Mouse (Mus musculus) urinary bladder, postnatal 36 days (tissue): ENCODE measurements around the gene Pomgnt2.

Experiments
- DNase-seq, 2 experiments: peaks; one replicate each; pipeline ENCODE4 v3.0.0; 2022; ENCODE audit warnings: low spot score in 2 of 2, mixed read lengths in 1 of 2

Gene Pomgnt2

DNA sequence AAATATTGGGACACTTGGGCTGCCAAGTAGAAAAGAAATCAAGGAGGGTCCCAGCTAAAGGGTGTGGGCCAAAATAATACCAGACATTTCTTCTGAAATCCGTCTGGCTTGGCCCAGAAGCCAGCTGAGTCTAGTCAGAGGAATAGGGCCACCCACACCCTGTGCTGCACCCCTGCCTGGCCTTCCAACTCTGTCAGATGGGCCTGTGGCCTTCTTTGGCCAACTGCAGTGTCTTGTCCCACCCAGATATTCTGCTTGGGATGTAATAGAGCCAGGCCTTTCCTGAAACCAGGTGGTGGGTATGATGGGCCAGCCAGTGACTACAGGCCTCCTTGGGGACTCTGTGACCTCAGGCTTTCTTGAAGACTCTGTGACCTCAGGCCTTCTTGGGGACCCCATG lies 23.7 kb downstream of the Pomgnt2 start:
- DNase-seq = peak in 1 of 2 experiments; percentile 24

DNA sequence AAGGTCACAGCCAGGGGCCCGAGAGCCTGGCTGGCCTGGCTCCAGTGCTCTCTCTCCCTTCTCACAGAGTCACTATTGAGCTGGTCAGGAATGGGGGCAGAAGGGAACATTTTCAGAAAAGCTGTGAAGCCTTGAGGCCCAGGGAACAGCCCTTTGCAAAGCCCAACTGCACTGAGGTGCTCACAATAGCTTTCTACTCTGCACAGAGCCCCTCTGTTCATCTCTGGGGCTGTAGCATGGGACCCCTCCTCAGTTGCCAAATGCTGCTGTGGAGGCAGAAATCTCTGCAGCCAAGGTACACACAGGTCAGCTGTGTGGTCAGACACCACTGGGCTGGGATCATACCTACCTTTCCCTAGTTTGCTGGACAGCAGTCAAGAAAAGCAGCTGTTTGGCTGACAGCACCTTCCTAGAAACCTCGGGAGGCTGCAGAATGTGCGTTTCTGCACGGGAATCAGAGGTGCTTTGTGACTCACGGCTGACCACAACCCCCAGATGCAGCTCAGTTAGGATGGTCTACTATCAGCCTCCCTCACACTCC lies 27.0 kb downstream of the Pomgnt2 start:
- no peak for DNase-seq

DNA sequence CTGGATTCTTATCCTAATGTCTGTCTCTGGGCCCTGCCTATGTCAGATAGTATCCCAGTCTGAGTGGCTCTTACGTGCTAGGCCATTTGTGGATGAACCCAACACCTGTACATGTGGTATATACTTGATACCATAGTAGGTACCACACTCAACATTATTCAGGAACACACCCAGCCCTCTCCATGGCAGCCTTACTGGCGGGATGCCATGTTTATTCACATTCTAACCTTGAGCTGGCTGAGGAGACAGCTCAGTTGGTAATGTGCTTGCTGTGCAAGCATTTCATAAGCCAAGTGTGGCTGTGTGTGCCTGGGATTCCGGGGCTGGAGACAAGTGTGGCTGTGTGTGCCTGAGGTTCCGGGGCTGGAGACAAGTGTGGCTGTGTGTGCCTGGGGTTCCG lies 28.7 kb downstream of the Pomgnt2 start:
- no peak for DNase-seq

DNA sequence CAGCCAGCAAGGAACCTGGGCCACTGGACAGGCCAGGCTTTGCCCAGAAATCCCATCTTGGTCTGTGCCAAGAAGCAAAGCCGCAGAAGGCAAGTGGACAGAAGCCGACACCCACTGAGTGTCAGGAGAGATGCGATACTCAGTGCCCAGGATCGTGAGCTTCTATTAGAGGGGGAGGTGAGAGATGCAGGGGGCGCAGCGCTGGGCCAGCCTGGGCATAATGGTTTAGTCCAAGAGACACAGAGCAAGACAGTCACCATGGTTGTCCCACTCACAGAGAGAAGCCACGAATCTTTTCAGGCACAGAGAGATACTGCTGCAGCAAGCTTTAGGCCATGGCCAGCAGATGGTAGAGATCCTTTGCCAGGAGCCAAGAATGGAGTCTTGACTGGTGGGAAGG lies 32.0 kb downstream of the Pomgnt2 start:
- no peak for DNase-seq

DNA sequence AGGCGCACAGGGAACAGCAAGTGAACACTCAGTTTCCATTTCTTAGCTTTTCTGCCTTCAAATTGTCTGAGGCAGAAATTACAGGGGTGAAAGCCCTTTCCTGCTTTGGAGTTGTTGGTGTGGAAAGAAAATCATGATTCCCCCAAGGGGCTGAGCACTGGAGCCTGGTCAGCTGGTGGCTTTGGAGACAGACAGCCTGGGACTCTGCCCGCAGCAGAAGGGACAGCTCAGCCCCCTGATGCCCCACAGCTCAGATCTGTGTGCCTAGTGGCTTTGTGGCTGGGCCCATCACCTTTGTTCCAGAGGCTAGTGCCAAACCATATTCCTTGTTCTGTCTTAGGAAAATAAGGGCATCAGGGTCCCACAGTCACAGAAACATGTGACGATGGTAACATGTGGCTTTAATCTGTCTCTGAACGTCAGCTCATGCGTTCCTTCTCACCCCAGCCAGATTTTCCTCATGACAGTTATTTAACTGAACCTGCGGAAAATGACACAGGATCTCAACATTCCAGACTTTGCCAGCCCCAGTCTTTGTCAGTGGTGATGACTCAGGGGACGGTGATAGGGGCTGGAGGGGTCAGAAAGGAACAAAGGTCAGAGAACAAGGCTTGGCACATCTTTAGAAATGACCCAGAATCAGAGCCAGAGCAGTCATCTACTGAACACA lies 36.8 kb downstream of the Pomgnt2 start:
- no peak for DNase-seq

DNA sequence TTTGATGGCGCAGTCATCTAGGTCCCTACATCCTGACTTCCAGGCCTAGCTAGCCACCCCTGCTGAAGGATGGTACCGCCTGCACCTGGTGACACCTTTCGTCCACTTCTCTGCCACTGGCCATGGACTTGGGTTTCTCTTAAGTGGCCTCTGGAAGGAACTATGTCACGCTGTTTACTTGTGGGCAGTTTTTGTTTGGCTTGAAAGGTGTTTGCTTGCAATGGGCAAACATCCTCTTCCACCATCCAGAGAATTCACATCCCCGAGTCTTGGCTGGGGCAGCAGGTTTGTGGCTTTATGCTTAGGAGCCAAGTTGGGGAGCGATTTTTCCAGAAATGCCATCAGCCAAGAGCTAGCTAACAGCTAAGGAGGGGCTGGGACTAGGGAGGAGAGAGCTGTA lies 44.3 kb downstream of the Pomgnt2 start:
- no peak for DNase-seq

DNA sequence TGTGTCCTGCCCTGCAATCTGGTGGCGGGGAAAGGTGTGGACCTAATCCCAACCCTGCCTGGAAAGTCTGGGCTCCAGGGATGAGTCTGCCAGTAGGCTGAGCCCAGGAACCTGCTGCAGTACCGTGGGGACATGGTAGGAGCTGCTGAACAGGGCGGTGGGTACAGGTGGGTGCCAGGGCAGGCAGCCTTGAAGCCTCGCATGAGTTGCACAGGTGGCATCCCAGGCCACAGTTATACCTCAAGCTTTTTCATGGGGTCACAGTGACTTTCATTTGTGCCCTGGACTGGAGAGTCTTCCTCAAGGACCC lies 45.8 kb downstream of the Pomgnt2 start:
- DNase-seq = no peak

DNA sequence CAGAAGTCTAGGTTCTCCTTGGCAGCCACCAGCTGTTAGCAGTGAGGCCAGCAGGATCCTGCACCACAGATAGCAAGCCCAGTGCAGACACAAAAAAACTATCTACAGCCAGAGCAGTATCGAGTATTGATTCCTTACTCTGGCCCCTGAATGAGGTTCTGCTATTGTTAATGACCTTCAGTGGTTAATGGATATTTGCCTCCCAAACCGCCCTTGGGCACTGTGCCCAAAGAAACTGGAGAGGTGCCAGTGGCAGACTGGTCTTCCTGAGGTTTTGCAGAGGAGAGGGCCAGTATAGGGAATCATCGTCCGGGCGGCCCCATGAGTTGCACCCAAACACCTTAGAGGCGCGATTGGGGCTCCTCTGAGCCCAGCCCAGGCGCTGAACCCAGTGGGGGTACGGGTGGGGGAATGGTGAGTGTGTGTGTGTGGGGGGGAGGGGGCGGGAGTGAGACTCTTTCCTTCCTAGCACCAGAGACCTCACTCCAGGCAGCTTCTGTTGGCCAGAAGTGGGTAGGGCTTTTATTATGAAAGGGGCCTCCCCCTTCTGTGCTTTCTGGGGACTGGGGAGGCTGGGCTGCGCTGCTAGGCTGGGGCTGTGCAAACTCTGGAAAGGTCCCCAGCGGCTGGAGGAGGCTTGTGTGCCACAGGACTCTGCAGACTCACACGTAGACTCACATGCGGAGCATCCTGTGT lies 46.3 kb downstream of the Pomgnt2 start, which contains the start of gene Fam198a:
TSS of gene Fam198a (plus strand) at position 571 of the 696 bp plus-strand sequence.
- DNase-seq = peak; percentile 44 to 69

DNA sequence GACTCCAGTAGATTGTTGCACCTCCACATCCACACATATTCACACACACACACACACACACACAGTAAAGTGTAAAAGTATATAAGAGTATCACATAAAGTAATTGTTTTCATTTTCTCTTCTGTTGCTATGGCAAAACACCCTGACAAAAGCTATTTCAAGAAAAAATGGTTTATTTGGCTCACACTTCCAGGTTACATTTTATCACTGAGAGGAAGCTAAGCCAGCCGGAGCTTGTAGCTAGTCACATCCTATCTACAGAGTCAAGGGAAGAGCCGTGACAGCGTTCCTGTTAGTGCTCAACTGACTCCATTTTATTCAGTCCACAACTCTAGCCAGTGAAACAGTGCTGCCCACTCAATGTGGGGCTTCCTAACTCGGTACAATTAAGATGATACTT lies 48.5 kb downstream of the Pomgnt2 start:
- DNase-seq = no peak

DNA sequence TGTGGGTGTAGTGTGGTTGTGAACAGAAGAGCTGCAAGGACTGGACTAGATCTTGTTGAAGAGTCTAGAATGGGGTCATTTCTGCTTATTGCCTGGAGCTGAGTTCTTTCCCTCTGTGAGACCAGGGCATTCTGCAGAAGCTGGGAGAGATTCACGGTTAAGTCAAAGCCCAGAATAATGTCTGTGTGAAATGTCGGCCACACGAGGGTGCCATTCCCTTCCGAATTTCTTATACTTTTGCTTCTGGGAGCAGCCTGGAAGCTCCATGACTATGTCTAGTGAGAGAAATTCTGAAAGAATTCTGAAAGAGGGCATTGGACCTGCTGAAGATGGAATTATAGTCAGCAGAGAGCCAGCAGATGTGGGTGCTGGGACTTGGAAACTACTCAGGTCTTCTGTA lies 49.1 kb downstream of the Pomgnt2 start:
- DNase-seq = peak; percentile 51 to 67

DNA sequence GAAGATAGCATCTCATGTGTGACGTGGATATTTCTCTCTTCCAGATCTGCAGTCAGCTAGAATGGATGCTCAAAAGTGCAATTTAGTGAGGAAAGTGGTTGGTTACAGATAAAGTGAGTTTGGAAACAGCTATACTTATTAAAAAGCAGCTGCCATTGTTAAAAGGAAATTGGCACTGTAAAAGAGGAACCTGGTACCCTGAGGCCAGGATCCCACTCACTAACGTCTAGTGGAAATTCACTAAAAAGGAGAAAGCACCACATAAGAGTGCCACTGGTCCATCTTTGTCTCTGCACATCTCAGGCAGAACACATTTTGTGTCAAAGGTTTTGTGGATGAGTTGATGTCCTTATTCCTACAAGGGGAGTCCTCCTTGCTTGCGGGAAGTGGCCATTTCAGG lies 53.3 kb downstream of the Pomgnt2 start:
- no peak for DNase-seq

DNA sequence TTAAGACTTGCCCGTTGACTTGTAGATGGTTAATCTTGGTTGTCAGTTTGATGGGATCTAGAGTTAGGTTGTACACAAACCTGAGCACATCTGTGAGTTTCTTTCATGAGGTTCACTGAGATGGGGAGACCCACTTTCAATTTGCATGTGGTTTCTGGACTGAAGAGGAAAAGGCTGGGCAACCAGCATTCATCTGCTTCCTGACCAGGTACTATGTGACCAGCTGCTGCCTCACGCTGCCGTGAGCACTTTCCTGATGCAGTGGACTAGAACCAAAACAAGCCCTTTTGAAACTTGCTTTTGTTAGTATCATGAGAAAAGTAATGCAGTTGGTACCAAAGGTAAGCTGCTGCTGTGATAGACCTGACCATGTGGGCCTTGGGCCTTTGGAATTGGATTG lies 53.9 kb downstream of the Pomgnt2 start:
- no peak for DNase-seq

DNA sequence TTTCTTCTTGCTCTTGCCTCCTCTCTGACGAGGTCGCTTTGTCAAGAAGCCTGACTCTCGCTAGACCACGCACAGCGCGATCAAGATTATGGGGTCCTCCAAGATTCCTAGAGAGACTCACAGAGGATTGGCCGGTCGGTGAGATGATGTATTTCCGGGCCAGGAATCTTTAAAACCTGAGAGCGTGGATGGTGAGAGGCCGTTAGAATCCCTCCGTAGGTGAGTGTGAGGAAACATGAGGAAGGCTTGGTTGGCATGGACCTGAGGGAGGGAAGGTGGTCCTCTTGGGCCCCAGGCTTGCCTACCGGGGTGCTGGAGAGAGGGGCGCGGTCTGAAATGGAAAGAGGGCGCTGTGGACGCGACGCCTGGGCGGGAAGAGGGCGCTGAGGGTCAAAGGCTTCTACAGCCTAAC lies 59.0 kb downstream of the Pomgnt2 start:
- no peak for DNase-seq

DNA sequence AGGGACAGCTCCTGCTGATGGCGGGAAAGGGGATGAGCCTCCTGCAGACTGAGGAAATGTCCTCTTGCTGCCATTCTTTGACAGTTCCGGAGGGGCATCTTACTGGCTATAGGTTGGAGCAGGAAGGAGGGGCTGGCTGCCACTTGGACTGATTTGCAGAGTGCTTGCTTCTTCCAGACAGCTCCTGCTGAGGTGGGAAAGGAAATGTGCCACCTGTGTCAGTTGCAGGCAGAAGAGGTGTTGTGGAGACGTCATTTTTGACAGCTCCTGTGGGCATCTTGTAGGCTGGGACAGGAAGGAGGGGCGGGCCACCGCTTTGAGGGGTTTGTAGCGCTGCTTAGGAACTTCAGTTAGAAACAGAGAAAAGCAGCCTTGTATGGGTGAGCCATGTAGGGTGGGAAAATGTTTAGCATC lies 59.5 kb downstream of the Pomgnt2 start:
- DNase-seq = no peak

DNA sequence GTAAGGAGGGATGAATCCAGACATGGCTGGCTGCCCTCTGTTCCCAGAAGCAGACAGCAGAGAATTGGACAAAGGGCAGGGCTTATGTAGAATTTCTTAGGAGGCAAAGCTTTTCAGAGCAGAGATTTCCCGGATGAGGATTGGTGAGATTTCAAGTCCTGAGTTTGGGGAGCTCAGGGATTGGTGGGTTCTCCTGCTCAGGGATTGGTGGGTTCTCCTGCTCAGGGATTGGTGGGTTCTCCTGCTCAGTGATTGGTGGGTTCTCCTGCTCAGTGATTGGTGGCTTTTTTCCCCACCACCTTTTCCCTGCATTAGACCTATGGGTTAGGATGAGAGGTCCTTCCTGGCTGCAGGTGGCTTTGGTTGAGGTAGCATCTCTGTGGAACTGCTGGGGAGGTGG lies 60.0 kb downstream of the Pomgnt2 start:
- no peak for DNase-seq

DNA sequence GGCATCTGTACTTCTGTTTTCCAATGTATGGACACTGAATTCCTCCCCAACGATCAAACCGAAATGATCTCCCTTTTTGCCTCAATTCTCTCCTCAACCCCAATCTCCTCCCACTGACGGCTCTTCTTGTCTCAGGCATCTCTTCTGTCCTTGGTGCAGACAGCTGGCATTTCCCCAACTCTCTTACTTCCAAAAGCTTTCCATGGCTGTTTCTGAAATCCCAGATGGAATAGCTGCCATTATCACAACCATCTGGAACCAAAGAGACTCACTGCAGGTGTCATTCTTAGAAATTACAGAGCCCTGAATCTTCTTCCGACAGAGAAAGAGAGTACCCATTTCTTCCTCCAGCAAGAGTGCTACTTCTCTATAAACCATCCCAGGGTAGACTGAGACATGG lies 62.1 kb downstream of the Pomgnt2 start:
- DNase-seq = no peak
